Mouse (Mus musculus) intestine, postnatal 0 days (tissue): ENCODE measurements around the gene Vegfa. TPM values are rescaled to one million over a fixed set of nuclear protein-coding genes. Genes with fewer than 3 reads are reported as not detected.

Experiments used
- ATAC-seq: fragments of 200-750 bp; cut with Nextera tagmentation; 2 replicates; pipeline ENCODE4 v1.8.0; 2017; ENCODE audit warnings: mild to moderate bottlenecking, moderate TSS enrichment, moderate library complexity
- H3K27ac ChIP-seq: fragments of 300-500 bp; sonication (generic); 2 replicates; pipeline ENCODE4 v1.5.1; 2014; ENCODE audit warnings: mild to moderate bottlenecking, low read depth, low read length, moderate library complexity
- H3K27me3 ChIP-seq: fragments of 300-500 bp; sonication (generic); replicated peaks from 2 replicates; pipeline ENCODE4 v1.6.1; 2014; ENCODE audit warnings: low read length, mixed read lengths; ENCODE audit not compliant: control insufficient read depth, insufficient read depth
- H3K36me3 ChIP-seq: fragments of 300-500 bp; sonication (generic); 2 replicates; pipeline ENCODE4 v1.6.1; 2014; ENCODE audit warnings: mild to moderate bottlenecking, moderate library complexity; ENCODE audit not compliant: control insufficient read depth, insufficient read depth
- H3K4me1 ChIP-seq: fragments of 300-500 bp; sonication (generic); replicated peaks from 2 replicates; pipeline ENCODE4 v1.6.1; 2014; ENCODE audit warnings: antibody characterized with exemption, low read length, mixed read lengths; ENCODE audit not compliant: control insufficient read depth, insufficient read depth
- H3K4me2 ChIP-seq: fragments of 300-500 bp; sonication (generic); replicated peaks from 2 replicates; pipeline ENCODE4 v1.6.1; 2014; ENCODE audit warnings: low read depth, mild to moderate bottlenecking, moderate library complexity
- H3K4me3 ChIP-seq: fragments of 300-500 bp; sonication (generic); 2 replicates; pipeline ENCODE4 v1.5.1; 2014; ENCODE audit warnings: low read depth, low read length
- H3K9ac ChIP-seq: fragments of 300-500 bp; sonication (generic); 2 replicates; pipeline ENCODE4 v1.6.1; 2014; ENCODE audit warnings: mild to moderate bottlenecking, low read depth, low read length
- H3K9me3 ChIP-seq: fragments of 300-500 bp; sonication (generic); 2 replicates; pipeline ENCODE4 v1.6.1; 2016; ENCODE audit warnings: mixed run types; ENCODE audit not compliant: control insufficient read depth
- CTCF ChIP-seq: sonication (generic); IDR thresholded peaks from 2 replicates; pipeline ENCODE4 v1.5.1; 2016; ENCODE audit warnings: low read depth, mild to moderate bottlenecking, control low read depth, antibody characterized with exemption, moderate library complexity
- WGBS: fragments of 180-500 bp; shearing (Covaris S2); extraction: QIAGEN DNeasy Blood & Tissue Kit; methylation state at CpG from one replicate; pipeline ENCODE4 v1.1.7; 2014; 5-methylcytosine and 5-hydroxymethylcytosine counted together
- polyA plus RNA-seq: library from polyadenylated mRNA; unstranded; fragments of >200 nt; fragmentation: Nextera tagmentation; extraction: Ambion mirVana; gene quantifications from 2 replicates; pipeline ENCODE4 v1.2.1, GENCODE M21; 2015

The Vegfa gene
- polyA plus RNA-seq, 1 experiment from 2014 or later: 5.9 TPM

GRCm38 (mm10) chr17:46025207-46025606, 7.0 kb downstream of the Vegfa start:
- 95% methylated on average over 15 of the region's 15 CpGs for WGBS
- H3K27ac ChIP-seq: no peak overlapping the region
- H3K27me3 ChIP-seq: no peaks in the 10 kb centered on the region
- H3K4me3 ChIP-seq: no peak overlapping the region
- no peak for TF ChIP-seq CTCF
- H3K9me3 ChIP-seq: no peaks in the 10 kb centered on the region
- H3K9ac ChIP-seq: no peak overlapping the region
- H3K4me1 ChIP-seq: peaks cover 5% of the 10 kb centered on the region
- no peak for ATAC-seq
- H3K4me2 ChIP-seq: no peak overlapping the region
- H3K36me3 ChIP-seq: peaks cover 65% of the 10 kb centered on the region

- Histone ChIP-seq H3K36me3 (peaks cover 75% of the 10 kb centered on the region), H3K27ac (no peak overlapping the region; the same call in 1 of the 2 replicates), H3K4me3 (no peak overlapping the region), H3K4me1 (peaks cover 5% of the 10 kb centered on the region), H3K27me3 (no peaks in the 10 kb centered on the region), H3K9me3 (no peaks in the 10 kb centered on the region), H3K9ac (no peak overlapping the region), H3K4me2 (no peak overlapping the region)
- no peak for ATAC-seq
- 93% methylated on average over 5 of the region's 5 CpGs for WGBS
- TF ChIP-seq CTCF: no peak
Measured at GRCm38 (mm10) chr17:46024192-46024591, 8.0 kb downstream of the Vegfa start.

DNA sequence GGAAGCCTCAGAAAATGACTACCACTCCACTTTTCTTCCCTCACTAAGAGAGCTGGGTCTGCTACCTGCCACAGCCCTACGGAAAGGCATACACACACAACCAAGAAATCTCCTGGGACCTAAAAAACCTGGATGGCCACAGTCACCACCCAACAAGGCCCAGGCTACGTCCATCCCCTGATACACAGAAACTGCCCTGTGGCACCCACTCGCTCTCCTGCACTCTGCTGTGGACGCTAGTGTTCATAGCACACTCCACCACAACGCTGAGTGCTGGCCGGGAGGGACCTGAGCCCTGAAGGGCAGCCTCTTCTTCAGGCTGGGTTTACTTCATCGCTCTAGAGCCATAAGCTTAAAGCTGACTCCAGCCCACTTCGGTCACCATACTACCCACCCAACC, 8.6 kb downstream of the Vegfa start:
- H3K9ac ChIP-seq: no peak overlapping the region
- no peak for ATAC-seq
- peaks cover 3% of the 10 kb centered on the region for H3K4me1 ChIP-seq
- peaks cover 81% of the 10 kb centered on the region for H3K36me3 ChIP-seq
- H3K27ac ChIP-seq: no peak overlapping the region
- H3K9me3 ChIP-seq: no peaks in the 10 kb centered on the region
- TF ChIP-seq CTCF: no peak
- H3K4me2 ChIP-seq: no peak overlapping the region
- no peak overlapping the region for H3K4me3 ChIP-seq
- 96% methylated on average over 8 of the region's 8 CpGs for WGBS
- H3K27me3 ChIP-seq: no peaks in the 10 kb centered on the region

DNA sequence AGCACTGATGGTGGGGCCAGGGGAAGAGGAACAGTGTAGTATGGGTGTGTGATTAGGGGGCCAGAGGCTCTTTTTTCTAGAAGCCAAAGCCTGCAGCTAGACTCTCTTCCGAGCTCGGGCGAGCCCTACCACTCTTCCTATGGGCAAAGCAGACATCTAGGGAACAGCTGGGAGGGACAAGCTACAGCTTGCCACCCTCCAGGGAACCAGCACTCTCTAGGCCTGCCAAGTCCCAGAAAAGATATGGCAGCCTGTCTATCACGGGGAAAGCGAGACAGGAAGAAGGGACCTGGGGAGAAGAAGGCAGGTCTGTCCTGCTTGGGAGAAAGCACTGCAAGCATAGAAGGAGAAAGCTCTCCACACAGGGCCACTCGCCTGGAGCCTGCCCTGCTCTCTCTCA, 9.2 kb downstream of the Vegfa start:
- no peak for ATAC-seq
- H3K27me3 ChIP-seq: no peaks in the 10 kb centered on the region
- 0 out of 2 replicates have a peak overlapping the region, but pooled peaks have one; percentile 7 for H3K9ac ChIP-seq
- H3K9me3 ChIP-seq: no peaks in the 10 kb centered on the region
- no peak overlapping the region for H3K4me2 ChIP-seq
- peaks cover 86% of the 10 kb centered on the region for H3K36me3 ChIP-seq
- 81% methylated on average over 6 of the region's 6 CpGs for WGBS
- TF ChIP-seq CTCF: no peak
- no peak overlapping the region for H3K4me3 ChIP-seq
- peaks cover 3% of the 10 kb centered on the region; the same call in 1 of the 2 replicates for H3K4me1 ChIP-seq
- no peak overlapping the region; the same call in 1 of the 2 replicates for H3K27ac ChIP-seq

DNA sequence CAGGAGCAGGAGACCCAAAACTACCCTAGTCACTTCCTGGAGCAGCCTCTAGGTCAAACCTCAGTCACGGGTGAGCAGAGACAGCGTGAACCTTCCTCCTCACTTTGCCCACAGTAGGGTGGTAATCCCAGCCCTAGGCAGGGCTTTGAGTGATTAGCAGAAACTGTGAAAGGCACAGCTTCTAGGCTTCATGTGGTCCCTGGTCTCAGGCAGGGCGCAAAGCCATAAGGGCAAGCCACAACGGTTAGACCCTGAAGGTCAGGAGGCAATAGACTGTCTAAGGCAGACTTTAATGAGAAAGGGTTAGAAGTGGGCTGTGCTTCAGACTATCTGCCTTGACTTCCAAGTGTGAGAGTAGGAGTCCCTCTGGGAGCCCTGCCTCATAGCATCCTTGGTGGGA, 9.7 kb downstream of the Vegfa start:
- ATAC-seq: no peak
- WGBS: 80% methylated on average over 4 of the region's 4 CpGs
- Histone ChIP-seq H3K4me3 (no peak overlapping the region), H3K9ac (0 out of 2 replicates have a peak overlapping the region, but pooled peaks have one; percentile 7), H3K27me3 (no peaks in the 10 kb centered on the region), H3K4me1 (peaks cover 3% of the 10 kb centered on the region; the same call in 1 of the 2 replicates), H3K9me3 (no peaks in the 10 kb centered on the region), H3K36me3 (peaks cover 90% of the 10 kb centered on the region), H3K27ac (peak overlapping the region; percentile 21; the same call in 1 of the 2 replicates), H3K4me2 (no peak overlapping the region)
- no peak for TF ChIP-seq CTCF

- H3K27ac ChIP-seq: peak overlapping the region; percentile 21; the same call in 1 of the 2 replicates
- H3K4me2 ChIP-seq: no peak overlapping the region
- no peak for ATAC-seq
- no peaks in the 10 kb centered on the region for H3K9me3 ChIP-seq
- no peaks in the 10 kb centered on the region for H3K27me3 ChIP-seq
- no peak for TF ChIP-seq CTCF
- peaks cover under 1% of the 10 kb centered on the region; the same call in 1 of the 2 replicates for H3K4me1 ChIP-seq
- no peak overlapping the region for H3K9ac ChIP-seq
- peaks cover 91% of the 10 kb centered on the region for H3K36me3 ChIP-seq
- H3K4me3 ChIP-seq: no peak overlapping the region
- WGBS: 96% methylated on average over 9 of the region's 9 CpGs
Measured at GRCm38 (mm10) chr17:46021760-46022159, 10.4 kb downstream of the Vegfa start.
